Mouse (Mus musculus): ENCODE measurements around the gene Rfc2. TPM values are rescaled to one million over a fixed set of nuclear protein-coding genes. Genes with fewer than 3 reads are reported as not detected.

Gene Rfc2
- polyA plus RNA-seq, 1 experiment from 2014 or later, result 93.2 TPM

DNA sequence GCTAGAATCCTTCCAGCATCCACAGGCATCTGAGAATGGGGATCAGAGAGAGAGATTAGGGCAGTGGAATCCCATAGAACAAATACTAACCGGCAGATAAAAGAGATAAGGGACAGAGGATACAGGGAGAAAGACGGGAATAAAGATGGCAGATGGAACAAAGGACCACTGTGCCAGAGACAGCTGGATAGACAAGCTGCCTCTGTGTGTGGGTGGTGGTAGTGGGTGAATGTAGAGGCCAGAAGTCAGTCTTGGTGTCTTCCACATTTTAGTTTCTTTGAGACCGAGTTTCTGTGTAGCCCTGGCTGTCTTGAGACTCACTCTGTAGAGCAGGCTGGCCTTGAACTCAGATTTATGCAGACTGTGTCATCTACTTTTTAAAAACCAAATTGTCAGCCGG lies 34.6 kb downstream of the Rfc2 start:
- TF ChIP-seq CTCF (IDR thresholded peaks at IDR 0.05; ENCODE audit: low read depth), result no peak
- H3K4me1 ChIP-seq (replicated peaks; ENCODE audit: control insufficient read depth, insufficient read depth, low read length), result 0 out of 2 replicates have a peak, but pooled peaks cover 6% of the 10 kb centered on the region
- H3K4me2 ChIP-seq (replicated peaks; ENCODE audit: low read depth), result no peak overlapping the region
- no peak overlapping the region for H3K9ac ChIP-seq (ENCODE audit: low read depth, low read length)
- WGBS, result 57% methylated on average over 4 of the region's 4 CpGs
- ATAC-seq, result no peak
- no peaks in the 10 kb centered on the region for H3K27me3 ChIP-seq (replicated peaks; ENCODE audit: control insufficient read depth, insufficient read depth, low read length)
- no peaks in the 10 kb centered on the region for H3K9me3 ChIP-seq (ENCODE audit: control insufficient read depth)
- H3K27ac ChIP-seq (ENCODE audit: low read depth, low read length), result no peak overlapping the region
- no peak overlapping the region for H3K4me3 ChIP-seq (ENCODE audit: low read depth, low read length)
- peaks cover 32% of the 10 kb centered on the region for H3K36me3 ChIP-seq (ENCODE audit: control insufficient read depth, insufficient read depth)

DNA sequence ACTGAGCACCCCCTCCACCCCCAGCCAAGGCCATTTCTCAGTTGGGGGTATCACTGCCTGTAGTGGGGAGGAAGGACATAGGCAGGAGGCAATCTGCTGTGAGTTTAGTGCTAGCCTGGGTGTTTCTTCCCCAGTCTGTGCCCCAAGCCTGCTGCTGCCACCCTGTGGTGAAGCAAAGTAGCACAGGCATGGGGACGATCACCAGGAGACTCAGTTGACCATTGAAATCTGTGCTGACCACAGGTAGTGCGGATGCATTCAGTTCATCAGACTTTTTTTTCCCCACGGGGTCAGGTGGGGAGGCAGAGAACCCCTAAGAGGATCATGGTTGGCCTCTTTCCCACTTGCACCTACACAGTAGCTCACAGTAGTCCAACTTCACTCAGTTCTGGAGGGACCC lies 35.9 kb downstream of the Rfc2 start:
- no peak overlapping the region for H3K4me2 ChIP-seq (replicated peaks; ENCODE audit: low read depth)
- H3K27me3 ChIP-seq (replicated peaks; ENCODE audit: control insufficient read depth, insufficient read depth, low read length), result no peaks in the 10 kb centered on the region
- 0 out of 2 replicates have a peak, but pooled peaks cover 2% of the 10 kb centered on the region for H3K4me1 ChIP-seq (replicated peaks; ENCODE audit: control insufficient read depth, insufficient read depth, low read length)
- no peak overlapping the region for H3K4me3 ChIP-seq (ENCODE audit: low read depth, low read length)
- no peak overlapping the region for H3K27ac ChIP-seq (ENCODE audit: low read depth, low read length)
- no peaks in the 10 kb centered on the region for H3K9me3 ChIP-seq (ENCODE audit: control insufficient read depth)
- no peak overlapping the region for H3K9ac ChIP-seq (ENCODE audit: low read depth, low read length)
- 52% methylated on average over 3 of the region's 3 CpGs for WGBS
- peak; percentile 98 for TF ChIP-seq CTCF (IDR thresholded peaks at IDR 0.05; ENCODE audit: low read depth)
- H3K36me3 ChIP-seq (ENCODE audit: control insufficient read depth, insufficient read depth), result peaks cover 45% of the 10 kb centered on the region
- ATAC-seq, result no peak

DNA sequence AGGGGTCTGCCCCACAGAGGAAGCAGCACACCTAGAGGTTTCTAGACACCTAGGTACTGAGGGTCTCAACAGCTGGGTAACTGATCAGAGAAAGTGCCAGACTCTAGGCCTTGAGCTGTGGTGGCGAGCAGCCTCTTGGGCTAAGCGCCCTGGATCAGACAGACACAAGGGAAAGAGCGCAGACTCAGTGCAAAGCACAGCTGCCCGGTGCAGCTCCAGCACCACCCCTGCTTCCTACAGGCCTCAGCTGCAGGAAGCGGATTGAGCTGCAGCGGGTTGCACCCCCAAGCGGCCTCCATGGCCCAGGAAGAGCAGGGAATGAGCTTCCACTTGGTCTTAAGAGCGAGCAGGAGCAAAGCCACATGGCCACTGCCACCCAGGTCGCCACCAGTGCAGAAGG lies 39.3 kb downstream of the Rfc2 start:
- Histone ChIP-seq H3K27ac (ENCODE audit: low read depth, low read length) (no peak overlapping the region), H3K4me1 (replicated peaks; ENCODE audit: control insufficient read depth, insufficient read depth, low read length) (no peaks in the 10 kb centered on the region), H3K4me2 (replicated peaks; ENCODE audit: low read depth) (no peak overlapping the region), H3K9me3 (ENCODE audit: control insufficient read depth) (no peaks in the 10 kb centered on the region), H3K27me3 (replicated peaks; ENCODE audit: control insufficient read depth, insufficient read depth, low read length) (no peaks in the 10 kb centered on the region), H3K36me3 (ENCODE audit: control insufficient read depth, insufficient read depth) (peaks cover 70% of the 10 kb centered on the region), H3K4me3 (ENCODE audit: low read depth, low read length) (no peak overlapping the region), H3K9ac (ENCODE audit: low read depth, low read length) (no peak overlapping the region)
- 94% methylated on average over 9 of the region's 9 CpGs for WGBS
- ATAC-seq, result no peak
- TF ChIP-seq CTCF (IDR thresholded peaks at IDR 0.05; ENCODE audit: low read depth), result no peak

DNA sequence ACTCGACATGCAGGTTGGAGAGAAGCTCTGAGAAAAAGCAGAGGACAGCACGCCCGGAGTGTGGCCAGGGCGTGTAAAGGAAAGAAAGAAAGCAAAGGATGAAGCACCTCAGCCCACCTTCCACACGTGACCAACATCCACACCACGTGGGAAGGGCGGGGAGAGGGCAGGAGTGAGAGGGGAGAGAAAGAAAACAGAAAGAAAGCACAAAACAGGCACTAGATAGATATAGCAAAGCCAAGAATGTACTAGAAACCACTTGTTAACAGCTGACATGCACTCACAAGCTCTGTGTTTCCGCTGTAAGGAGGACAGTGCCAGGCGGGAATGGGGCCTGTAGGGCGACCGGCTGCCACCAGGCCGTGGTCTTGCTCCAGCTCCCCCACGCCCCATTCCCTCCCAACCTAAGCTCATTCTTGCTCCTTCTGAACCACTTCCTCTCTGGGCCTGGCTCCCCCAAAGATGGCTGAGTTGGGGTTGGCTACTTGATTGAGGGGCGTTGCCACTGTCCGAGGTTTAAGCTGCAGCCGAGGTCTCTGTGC lies 40.0 kb downstream of the Rfc2 start:
- ATAC-seq, result no peak
- no peaks in the 10 kb centered on the region for H3K4me1 ChIP-seq (replicated peaks; ENCODE audit: control insufficient read depth, insufficient read depth, low read length)
- no peak overlapping the region for H3K27ac ChIP-seq (ENCODE audit: low read depth, low read length)
- H3K36me3 ChIP-seq (ENCODE audit: control insufficient read depth, insufficient read depth), result peaks cover 77% of the 10 kb centered on the region
- no peak overlapping the region for H3K9ac ChIP-seq (ENCODE audit: low read depth, low read length)
- no peaks in the 10 kb centered on the region for H3K9me3 ChIP-seq (ENCODE audit: control insufficient read depth)
- H3K27me3 ChIP-seq (replicated peaks; ENCODE audit: control insufficient read depth, insufficient read depth, low read length), result no peaks in the 10 kb centered on the region
- WGBS, result 86% methylated on average over 16 of the region's 16 CpGs
- TF ChIP-seq CTCF (IDR thresholded peaks at IDR 0.05; ENCODE audit: low read depth), result no peak
- no peak overlapping the region for H3K4me3 ChIP-seq (ENCODE audit: low read depth, low read length)
- no peak overlapping the region for H3K4me2 ChIP-seq (replicated peaks; ENCODE audit: low read depth)

DNA sequence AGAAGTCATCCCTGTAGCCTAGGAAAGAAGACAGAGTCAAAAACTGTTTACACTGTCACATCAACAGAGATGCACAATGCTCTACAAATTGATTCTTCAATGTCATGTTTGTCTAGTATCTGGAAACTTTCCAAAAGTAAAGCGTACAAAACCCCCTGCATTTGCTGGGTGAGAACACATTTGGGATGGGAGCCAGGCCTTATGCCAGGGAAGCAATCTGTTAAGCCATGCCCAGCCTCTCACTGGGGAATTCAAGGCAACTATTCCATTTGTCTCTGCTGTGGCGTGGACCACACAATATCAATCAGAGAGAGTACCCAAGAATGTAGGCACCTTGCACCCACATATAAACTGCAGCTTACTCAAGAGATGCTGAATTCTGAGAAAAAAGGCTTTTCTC lies 40.9 kb downstream of the Rfc2 start:
- H3K4me3 ChIP-seq (ENCODE audit: low read depth, low read length), result no peak overlapping the region
- no peak for ATAC-seq
- WGBS, result 85% methylated on average over 2 of the region's 2 CpGs
- H3K9ac ChIP-seq (ENCODE audit: low read depth, low read length), result no peak overlapping the region
- H3K36me3 ChIP-seq (ENCODE audit: control insufficient read depth, insufficient read depth), result peaks cover 86% of the 10 kb centered on the region
- no peak for TF ChIP-seq CTCF (IDR thresholded peaks at IDR 0.05; ENCODE audit: low read depth)
- no peak overlapping the region for H3K4me2 ChIP-seq (replicated peaks; ENCODE audit: low read depth)
- H3K4me1 ChIP-seq (replicated peaks; ENCODE audit: control insufficient read depth, insufficient read depth, low read length), result no peaks in the 10 kb centered on the region
- no peak overlapping the region; the same call in 1 of the 2 replicates for H3K27ac ChIP-seq (ENCODE audit: low read depth, low read length)
- H3K9me3 ChIP-seq (ENCODE audit: control insufficient read depth), result no peaks in the 10 kb centered on the region
- H3K27me3 ChIP-seq (replicated peaks; ENCODE audit: control insufficient read depth, insufficient read depth, low read length), result no peaks in the 10 kb centered on the region

DNA sequence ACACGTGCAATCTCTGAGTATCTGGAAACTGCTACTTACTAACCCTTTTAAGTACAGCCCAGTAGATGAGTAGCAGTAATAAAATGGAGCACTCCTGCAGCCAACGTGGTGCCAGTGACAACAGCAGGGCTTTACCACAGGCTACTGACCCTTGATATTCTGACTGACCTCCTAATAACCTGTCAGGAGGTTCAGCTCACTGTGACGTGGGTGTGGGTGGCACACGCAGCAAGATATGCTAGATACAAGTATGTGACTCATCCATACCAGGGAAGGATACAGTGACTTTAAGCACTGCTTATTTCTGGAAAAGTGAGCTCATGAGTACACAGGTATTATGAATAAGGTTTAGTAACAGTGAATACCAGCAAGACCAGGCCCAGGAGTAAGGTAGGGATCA lies 48.3 kb downstream of the Rfc2 start:
- Histone ChIP-seq H3K36me3 (ENCODE audit: control insufficient read depth, insufficient read depth) (peaks cover 66% of the 10 kb centered on the region), H3K27ac (ENCODE audit: low read depth, low read length) (peak overlapping the region; percentile 72), H3K4me2 (replicated peaks; ENCODE audit: low read depth) (no peak overlapping the region), H3K9me3 (ENCODE audit: control insufficient read depth) (no peaks in the 10 kb centered on the region), H3K9ac (ENCODE audit: low read depth, low read length) (no peak overlapping the region), H3K4me1 (replicated peaks; ENCODE audit: control insufficient read depth, insufficient read depth, low read length) (no peaks in the 10 kb centered on the region), H3K27me3 (replicated peaks; ENCODE audit: control insufficient read depth, insufficient read depth, low read length) (no peaks in the 10 kb centered on the region), H3K4me3 (ENCODE audit: low read depth, low read length) (no peak overlapping the region)
- 32% methylated on average over 4 of the region's 4 CpGs for WGBS
- ATAC-seq, result peak; percentile 86
- no peak for TF ChIP-seq CTCF (IDR thresholded peaks at IDR 0.05; ENCODE audit: low read depth)

DNA sequence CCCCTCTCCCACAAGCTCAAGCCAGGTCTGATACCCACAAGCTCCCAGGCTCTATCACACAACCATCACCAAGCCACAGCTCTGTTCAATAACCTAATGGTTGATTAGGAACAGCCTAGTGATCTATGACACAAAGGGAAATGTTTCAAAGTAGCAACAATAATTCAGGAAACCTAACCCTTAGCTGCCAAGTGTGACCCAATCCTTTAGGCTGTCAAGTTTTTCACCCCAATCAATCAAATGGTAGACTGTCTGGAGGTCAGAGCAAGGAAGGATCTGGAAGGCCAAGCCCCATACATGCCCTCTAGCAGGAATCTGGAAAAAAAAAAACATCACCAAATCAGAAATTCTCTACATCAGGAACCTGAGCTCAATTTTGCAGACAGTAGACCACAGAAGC lies 49.7 kb downstream of the Rfc2 start:
- TF ChIP-seq CTCF (IDR thresholded peaks at IDR 0.05; ENCODE audit: low read depth), result no peak
- no peak for ATAC-seq
- H3K27me3 ChIP-seq (replicated peaks; ENCODE audit: control insufficient read depth, insufficient read depth, low read length), result no peaks in the 10 kb centered on the region
- H3K4me2 ChIP-seq (replicated peaks; ENCODE audit: low read depth), result no peak overlapping the region
- no peak overlapping the region for H3K4me3 ChIP-seq (ENCODE audit: low read depth, low read length)
- no peaks in the 10 kb centered on the region for H3K4me1 ChIP-seq (replicated peaks; ENCODE audit: control insufficient read depth, insufficient read depth, low read length)
- no peaks in the 10 kb centered on the region for H3K9me3 ChIP-seq (ENCODE audit: control insufficient read depth)
- 0 out of 2 replicates have a peak overlapping the region, but pooled peaks have one; percentile 72 for H3K27ac ChIP-seq (ENCODE audit: low read depth, low read length)
- no peak overlapping the region for H3K9ac ChIP-seq (ENCODE audit: low read depth, low read length)
- H3K36me3 ChIP-seq (ENCODE audit: control insufficient read depth, insufficient read depth), result peaks cover 63% of the 10 kb centered on the region

All from intestine, postnatal 0 days (tissue).